Mouse (Mus musculus) testis, adult 2 months (tissue): ENCODE results near the gene Ldlrad3. TPM values are rescaled to one million over a fixed set of nuclear protein-coding genes. Genes with fewer than 3 reads are reported as not detected.

ENCODE experiments used
- H3K27ac ChIP-seq: fragments of 200-500 bp; 2 replicates; pipeline ENCODE4 v1.5.1; 2012; ENCODE audit warnings: low read depth, low read length; ENCODE audit not compliant: control insufficient read depth, insufficient read depth
- H3K27me3 ChIP-seq: fragments of 200-500 bp; 2 replicates; pipeline ENCODE4 v1.6.1; 2012; ENCODE audit warnings: mild to moderate bottlenecking, low read length, moderate library complexity; ENCODE audit not compliant: control insufficient read depth, insufficient read depth
- H3K36me3 ChIP-seq: fragments of 200-500 bp; 2 replicates; pipeline ENCODE4 v1.6.1; 2012; ENCODE audit warnings: mild to moderate bottlenecking, low read length; ENCODE audit not compliant: control insufficient read depth, insufficient read depth
- H3K4me1 ChIP-seq: fragments of 200-500 bp; 2 replicates; pipeline ENCODE4 v1.6.1; 2012; ENCODE audit warnings: low read length; ENCODE audit not compliant: control insufficient read depth, insufficient read depth
- H3K4me3 ChIP-seq: fragments of 200-500 bp; 2 replicates; pipeline ENCODE4 v1.5.1; 2012; ENCODE audit warnings: low read depth, mild to moderate bottlenecking, low read length, moderate library complexity, mixed read lengths; ENCODE audit not compliant: control insufficient read depth
- CTCF ChIP-seq: fragments of 200-500 bp; IDR thresholded peaks from 2 replicates; pipeline ENCODE4 v1.5.1; 2012; ENCODE audit warnings: low read depth, mild to moderate bottlenecking, inconsistent platforms, low read length, moderate library complexity; ENCODE audit not compliant: control insufficient read depth, insufficient read depth, insufficient replicate concordance
- POLR2A ChIP-seq: fragments of 200-500 bp; IDR thresholded peaks from 2 replicates; pipeline ENCODE4 v1.6.1; 2012; ENCODE audit warnings: low read depth, mild to moderate bottlenecking, inconsistent platforms, low read length, moderate library complexity; ENCODE audit not compliant: control insufficient read depth
- polyA plus RNA-seq: library from polyadenylated mRNA; depleted of rRNA; stranded (reverse); fragments of >200 nt; gene quantifications from 2 replicates; pipeline ENCODE4 v1.2.3, GENCODE M21; 2012

Ldlrad3 gene
- polyA plus RNA-seq, 1 experiment: 1.8 TPM

GRCm38 (mm10) chr2:101976399-101977064 lies 209.7 kb downstream of the Ldlrad3 start:
- no peak for TF ChIP-seq POLR2A
- no peak for TF ChIP-seq CTCF
- no peaks in the 10 kb centered on the region for H3K27me3 ChIP-seq
- no peaks in the 10 kb centered on the region for H3K36me3 ChIP-seq
- H3K4me1 ChIP-seq: no peaks in the 10 kb centered on the region
- no peak overlapping the region; the same call in 1 of the 2 replicates for H3K4me3 ChIP-seq
- H3K27ac ChIP-seq: no peak overlapping the region

DNA sequence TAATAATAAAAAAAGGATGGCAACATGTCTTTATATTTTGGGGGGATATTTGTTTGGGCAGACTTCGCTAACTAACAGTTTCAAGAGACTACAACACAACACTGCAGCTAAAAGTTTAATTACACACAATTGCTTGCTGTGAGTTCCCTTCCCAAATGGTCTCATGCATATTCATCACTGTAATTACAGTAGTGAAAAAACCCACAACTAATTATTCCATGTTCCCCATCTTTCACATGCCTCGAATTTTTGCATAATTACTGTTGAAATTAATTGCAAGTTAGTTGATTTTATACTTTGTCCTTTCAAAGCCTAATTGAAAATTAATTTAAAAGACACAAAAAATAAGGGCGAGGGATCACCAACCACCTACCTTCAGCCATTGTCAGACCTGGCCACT lies 212.4 kb downstream of the Ldlrad3 start:
- no peak overlapping the region for H3K27ac ChIP-seq
- no peak for TF ChIP-seq CTCF
- TF ChIP-seq POLR2A: no peak
- H3K4me3 ChIP-seq: no peak overlapping the region
- H3K27me3 ChIP-seq: no peaks in the 10 kb centered on the region
- H3K36me3 ChIP-seq: no peaks in the 10 kb centered on the region
- H3K4me1 ChIP-seq: no peaks in the 10 kb centered on the region

- Histone ChIP-seq H3K36me3 (no peaks in the 10 kb centered on the region), H3K27me3 (no peaks in the 10 kb centered on the region), H3K4me1 (no peaks in the 10 kb centered on the region), H3K4me3 (no peak overlapping the region), H3K27ac (no peak overlapping the region)
- TF ChIP-seq POLR2A (no peak), CTCF (no peak)
Observed at GRCm38 (mm10) chr2:101967601-101968000, 218.6 kb downstream of the Ldlrad3 start.

- Histone ChIP-seq H3K27me3 (no peaks in the 10 kb centered on the region), H3K27ac (no peak overlapping the region), H3K36me3 (no peaks in the 10 kb centered on the region), H3K4me3 (no peak overlapping the region), H3K4me1 (no peaks in the 10 kb centered on the region)
- no peak for TF ChIP-seq CTCF
- TF ChIP-seq POLR2A: no peak
Observed at GRCm38 (mm10) chr2:101967152-101967551, 219.0 kb downstream of the Ldlrad3 start.

- no peaks in the 10 kb centered on the region for H3K4me1 ChIP-seq
- H3K36me3 ChIP-seq: no peaks in the 10 kb centered on the region
- H3K27ac ChIP-seq: no peak overlapping the region
- no peak for TF ChIP-seq POLR2A
- no peak for TF ChIP-seq CTCF
- no peaks in the 10 kb centered on the region for H3K27me3 ChIP-seq
- H3K4me3 ChIP-seq: no peak overlapping the region
Observed at GRCm38 (mm10) chr2:101966017-101966416, 220.2 kb downstream of the Ldlrad3 start.

DNA sequence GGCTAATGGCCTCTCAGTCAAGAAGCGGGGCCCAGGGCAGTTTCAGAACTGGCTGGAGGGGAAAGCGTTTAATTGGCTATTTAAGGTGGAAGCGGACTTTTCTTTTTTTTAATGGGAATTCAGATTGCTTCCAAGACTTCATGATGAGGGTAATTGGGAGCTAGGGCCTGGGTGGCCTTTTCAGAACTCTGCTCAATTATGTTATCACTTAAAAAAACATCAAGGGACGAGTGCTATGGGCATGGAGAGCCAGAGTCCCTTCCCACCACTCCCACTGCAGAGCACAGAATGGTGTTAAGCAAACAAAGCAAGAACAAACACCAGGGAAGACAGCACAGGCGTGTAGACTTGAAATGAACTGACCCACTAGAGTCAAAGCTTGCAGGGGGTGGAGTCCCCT lies 220.7 kb downstream of the Ldlrad3 start:
- TF ChIP-seq POLR2A (no peak), CTCF (no peak)
- no peaks in the 10 kb centered on the region for H3K36me3 ChIP-seq

DNA sequence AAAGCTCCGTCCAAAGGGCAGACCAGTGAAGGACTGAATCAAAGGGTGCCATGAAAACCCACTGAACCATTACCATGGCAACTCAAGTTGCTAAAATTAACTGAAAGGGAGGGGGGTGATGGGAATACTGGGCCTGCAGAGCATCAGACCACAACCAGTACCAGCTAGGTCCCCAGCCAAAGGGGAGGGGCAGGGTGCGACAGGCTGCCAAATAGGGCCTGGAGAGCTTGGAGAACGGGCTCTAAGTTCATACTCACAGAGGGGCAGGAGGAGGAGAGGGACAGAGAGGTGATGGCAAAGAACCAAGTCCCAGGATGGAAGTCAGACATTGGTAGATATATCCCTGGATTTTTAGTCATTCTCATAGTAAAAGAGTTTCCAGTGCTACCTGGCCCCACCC lies 222.8 kb downstream of the Ldlrad3 start:
- Histone ChIP-seq H3K36me3 (no peaks in the 10 kb centered on the region), H3K4me3 (no peak overlapping the region), H3K4me1 (no peaks in the 10 kb centered on the region), H3K27me3 (no peaks in the 10 kb centered on the region), H3K27ac (no peak overlapping the region)
- TF ChIP-seq CTCF (no peak), POLR2A (no peak)

More for the DNA sequence above, 220.7 kb downstream of the Ldlrad3 start:
- Histone ChIP-seq H3K27ac (no peak overlapping the region), H3K4me1 (no peaks in the 10 kb centered on the region), H3K27me3 (no peaks in the 10 kb centered on the region), H3K4me3 (no peak overlapping the region)
